Mouse (Mus musculus) spleen, postnatal 14 days (tissue): ENCODE results near the gene Terb2.
"Not testable (repeated sequence)": the region's sequence is repeated elsewhere in the genome, so short reads cannot be mapped to it uniquely, and the experiment has no call there.

Experiments used
- DNase-seq, 2 experiments: peaks; one replicate each; pipeline ENCODE4 v3.0.0; 2021 to 2022; ENCODE audit warnings: low spot score in 2 of 2

The Terb2 gene

GRCm38 (mm10) chr2:122161542-122161941, 24.5 kb upstream of the Terb2 start:
- DNase-seq = no peak

GRCm38 (mm10) chr2:122162529-122162928, 23.5 kb upstream of the Terb2 start:
- DNase-seq = no peak

GRCm38 (mm10) chr2:122163430-122164195, 22.5 kb upstream of the Terb2 start:
- no peak for DNase-seq

GRCm38 (mm10) chr2:122164293-122164692, 21.8 kb upstream of the Terb2 start:
- DNase-seq = no peak

- DNase-seq = no peak
These were observed 14.8 kb upstream of the Terb2 start for GRCm38 (mm10) chr2:122171292-122171691.

GRCm38 (mm10) chr2:122172188-122172587, 13.9 kb upstream of the Terb2 start:
- DNase-seq = no peak

GRCm38 (mm10) chr2:122180051-122180822, 5.8 kb upstream of the Terb2 start:
- DNase-seq = no peak

- DNase-seq = no peak
These were observed 986 bp upstream of the Terb2 start for GRCm38 (mm10) chr2:122185086-122185485.

GRCm38 (mm10) chr2:122186751-122187150, 679 bp downstream of the Terb2 start:
- DNase-seq = no peak

- DNase-seq = no peak
These were observed 5.8 kb downstream of the Terb2 start for GRCm38 (mm10) chr2:122191849-122192248.

- DNase-seq = no peak
These were observed 8.4 kb downstream of the Terb2 start for GRCm38 (mm10) chr2:122194509-122194929.

- DNase-seq = no peak
These were observed 15.4 kb downstream of the Terb2 start for GRCm38 (mm10) chr2:122201501-122201900.

- DNase-seq = no peak
These were observed 20.5 kb downstream of the Terb2 start for GRCm38 (mm10) chr2:122206440-122207107.

- no peak for DNase-seq
These were observed 24.6 kb downstream of the Terb2 start for GRCm38 (mm10) chr2:122210534-122211228.

GRCm38 (mm10) chr2:122217075-122217474, 31.0 kb downstream of the Terb2 start:
- not testable (repeated sequence) for DNase-seq

GRCm38 (mm10) chr2:122218234-122218633, 32.2 kb downstream of the Terb2 start:
- DNase-seq = no peak

- no peak for DNase-seq
These were observed 35.3 kb downstream of the Terb2 start for GRCm38 (mm10) chr2:122221378-122221777.

- no peak for DNase-seq
These were observed 35.7 kb downstream of the Terb2 start for GRCm38 (mm10) chr2:122221798-122222197.

GRCm38 (mm10) chr2:122222272-122222671, 36.2 kb downstream of the Terb2 start:
- no peak for DNase-seq

GRCm38 (mm10) chr2:122223654-122224053, 37.6 kb downstream of the Terb2 start:
- DNase-seq = no peak

GRCm38 (mm10) chr2:122230395-122230794, 44.3 kb downstream of the Terb2 start:
- no peak for DNase-seq

- DNase-seq = no peak
These were observed 45.5 kb downstream of the Terb2 start for GRCm38 (mm10) chr2:122231616-122232015.
